In genomic region chr17:43554516-43555403, GRCm38 (mm10) we compare ENCODE assay signal across 13 mouse cellular contexts. TPM values are rescaled to one million over a fixed set of nuclear protein-coding genes. Genes with fewer than 3 reads are reported as not detected.
DNase-seq lines count a peak whose midpoint lies in the region; ATAC-seq and TF ChIP-seq lines count a peak whose summit lies in the region.
"Had no signal": no experiment of that assay in that cellular context is flagged by ENCODE, and none has a peak within 500 bp of the region (broad histone marks: within the 10 kb centered on the region; RNA-seq: fewer than 3 reads in every experiment).

No protein-coding gene starts in this region.

- H3K36me3 ChIP-seq in limb, embryonic 14.5 days (ENCODE audit: control insufficient read depth, insufficient read depth, low read length), result no peaks in the 10 kb centered on the region
- no peaks in the 10 kb centered on the region for H3K36me3 ChIP-seq in limb, embryonic 10.5 days
- no peaks in the 10 kb centered on the region for H3K36me3 ChIP-seq in intestine, embryonic 14.5 days (ENCODE audit: control insufficient read depth, insufficient read depth, low read length)
- H3K36me3 ChIP-seq: limb, embryonic 12.5 days had no signal

- H3K9me3 ChIP-seq in limb, embryonic 14.5 days (ENCODE audit: control insufficient read depth, low read length), result no peaks in the 10 kb centered on the region
- no peaks in the 10 kb centered on the region for H3K9me3 ChIP-seq in limb, embryonic 10.5 days (replicated peaks)
- no peaks in the 10 kb centered on the region for H3K9me3 ChIP-seq in intestine, embryonic 14.5 days (ENCODE audit: control insufficient read depth, low read length)
- H3K9me3 ChIP-seq: limb, embryonic 12.5 days had no signal

- 54% methylated on average over 12 of the region's 12 CpGs for WGBS in limb, embryonic 14.5 days
- 60% methylated on average over 12 of the region's 12 CpGs for WGBS in limb, embryonic 10.5 days
- WGBS in intestine, embryonic 14.5 days, result 40% methylated on average over 12 of the region's 12 CpGs

- H3K4me3 ChIP-seq in limb, embryonic 14.5 days (replicated peaks; ENCODE audit: low read length), result no peak overlapping the region
- no peak overlapping the region for H3K4me3 ChIP-seq in limb, embryonic 10.5 days
- H3K4me3 ChIP-seq in intestine, embryonic 14.5 days (ENCODE audit: low read depth, low read length), result no peak overlapping the region
- H3K4me3 ChIP-seq: limb, embryonic 12.5 days; myocyte had no signal

- no peak for TF ChIP-seq POLR2A in limb, embryonic 14.5 days (IDR thresholded peaks at IDR 0.05; ENCODE audit: borderline replicate concordance, extremely low read depth, insufficient read depth, insufficient read length)

- no peak overlapping the region for H3K4me2 ChIP-seq in limb, embryonic 14.5 days (replicated peaks; ENCODE audit: low read depth, low read length, severe bottlenecking)
- H3K4me2 ChIP-seq in intestine, embryonic 14.5 days (ENCODE audit: low read length), result no peak overlapping the region
- H3K4me2 ChIP-seq: limb, embryonic 12.5 days had no signal

- peak; percentile 70 for DNase-seq in limb, embryonic 14.5 days (ENCODE audit: low spot score)
- no peak for DNase-seq in limb, embryonic 10.5 days (ENCODE audit: low spot score)
- DNase-seq in fat pad, adult 2 months (ENCODE audit: extremely low read depth, low read depth, low spot score), result peak; percentile 3
- DNase-seq in intestine, embryonic 14.5 days (ENCODE audit: low spot score), result no peak
- no peak for DNase-seq in right cerebral cortex, adult 18-20 months
- DNase-seq in right cerebral cortex, postnatal 25 days, result no peak
- no peak for DNase-seq in lung, adult 18-20 months
- DNase-seq: cerebellum, adult 18-20 months; kidney, adult 11 months; lung, postnatal 36 days had no signal

- ATAC-seq in limb, embryonic 14.5 days (ENCODE audit: low FRiP score, low read depth), result no peak
- ATAC-seq in intestine, embryonic 14.5 days (replicated peaks; ENCODE audit: low FRiP score, low TSS enrichment, low read depth), result peak; percentile 38; the same call in 1 of the 2 replicates
- ATAC-seq: forebrain, embryonic 14.5 days had no signal

- no peak overlapping the region for H3K9ac ChIP-seq in limb, embryonic 14.5 days (ENCODE audit: low read depth, low read length, severe bottlenecking)
- H3K9ac ChIP-seq in intestine, embryonic 14.5 days (ENCODE audit: low read length), result no peak overlapping the region
- H3K9ac ChIP-seq: limb, embryonic 12.5 days had no signal

- no peak overlapping the region for H3K27ac ChIP-seq in limb, embryonic 14.5 days (replicated peaks; ENCODE audit: low read depth, low read length)
- H3K27ac ChIP-seq in limb, embryonic 10.5 days, result no peak overlapping the region
- H3K27ac ChIP-seq in intestine, embryonic 14.5 days (ENCODE audit: low read depth), result no peak overlapping the region
- H3K27ac ChIP-seq: limb, embryonic 12.5 days had no signal

- H3K27me3 ChIP-seq in limb, embryonic 14.5 days (ENCODE audit: control insufficient read depth, insufficient read depth, low read length), result no peaks in the 10 kb centered on the region
- no peaks in the 10 kb centered on the region for H3K27me3 ChIP-seq in limb, embryonic 10.5 days (ENCODE audit: low read depth, poor library complexity, severe bottlenecking)
- no peaks in the 10 kb centered on the region for H3K27me3 ChIP-seq in intestine, embryonic 14.5 days (replicated peaks; ENCODE audit: control insufficient read depth, insufficient read depth, low read length)
- H3K27me3 ChIP-seq: limb, embryonic 12.5 days had no signal

- H3K4me1 ChIP-seq in limb, embryonic 14.5 days (ENCODE audit: control insufficient read depth, insufficient read depth, low read length), result no peaks in the 10 kb centered on the region
- H3K4me1 ChIP-seq in limb, embryonic 10.5 days, result peaks cover 4% of the 10 kb centered on the region; the same call in 1 of the 2 replicates
- H3K4me1 ChIP-seq in intestine, embryonic 14.5 days (replicated peaks; ENCODE audit: control insufficient read depth, insufficient read depth, low read length), result peaks cover 8% of the 10 kb centered on the region; the same call in 1 of the 2 replicates
- H3K4me1 ChIP-seq: limb, embryonic 12.5 days had no signal

RNA-seq across cellular contexts. Expression of gene Ankrd66, which starts 11.3 kb away (rescaled TPM):
- polyA plus RNA-seq in limb, embryonic 14.5 days (2012; rRNA removed), result 0.14 and 0.18 TPM in 2 replicates
- 0.14 TPM in 1 of 2 replicates, not detected in the other for polyA plus RNA-seq in limb, embryonic 14.5 days (2014; fragmentation: Nextera tagmentation; extraction: Ambion mirVana)
- 0.18 TPM in 1 of 2 replicates, not detected in the other for polyA plus RNA-seq in limb, embryonic 10.5 days (2016; fragmentation: Nextera tagmentation; extraction: Ambion mirVana)
- polyA plus RNA-seq in intestine, embryonic 14.5 days (2014; fragmentation: Nextera tagmentation; extraction: Ambion mirVana), result 0.23 TPM in 1 of 2 replicates, not detected in the other
- polyA plus RNA-seq: limb, embryonic 12.5 days had no signal

RNA-seq across cellular contexts. Expression of gene Pla2g7, which starts 13.1 kb away (rescaled TPM):
- 4.2 and 5.5 TPM in 2 replicates for polyA plus RNA-seq in limb, embryonic 14.5 days (2012; rRNA removed)
- polyA plus RNA-seq in limb, embryonic 14.5 days (2014; fragmentation: Nextera tagmentation; extraction: Ambion mirVana), result 9.3 and 11.3 TPM in 2 replicates
- polyA plus RNA-seq in limb, embryonic 10.5 days (2016; fragmentation: Nextera tagmentation; extraction: Ambion mirVana), result 1.0 and 2.2 TPM in 2 replicates
- 9.1 and 9.5 TPM in 2 replicates for polyA plus RNA-seq in intestine, embryonic 14.5 days (2014; fragmentation: Nextera tagmentation; extraction: Ambion mirVana)

RNA-seq across cellular contexts. Expression of gene Mep1a, which starts 52.1 kb away (rescaled TPM):
- polyA plus RNA-seq in limb, embryonic 14.5 days (2012; rRNA removed), result 0.13 and 0.21 TPM in 2 replicates
- 0.08 TPM in 1 of 2 replicates, not detected in the other for polyA plus RNA-seq in limb, embryonic 14.5 days (2014; fragmentation: Nextera tagmentation; extraction: Ambion mirVana)
- not detected in 2 replicates for polyA plus RNA-seq in limb, embryonic 10.5 days (2016; fragmentation: Nextera tagmentation; extraction: Ambion mirVana)
- polyA plus RNA-seq in intestine, embryonic 14.5 days (2014; fragmentation: Nextera tagmentation; extraction: Ambion mirVana), result 19.4 and 20.6 TPM in 2 replicates
- polyA plus RNA-seq: forebrain, embryonic 14.5 days; limb, embryonic 12.5 days; myocyte had no signal

Comparison
In these comparisons a context has a peak if more than half of its experiments do, and no peak if none do; other contexts are left out.
1. DNase-seq: peak in limb, embryonic 14.5 days (single experiment) and fat pad, adult 2 months (single experiment); none in limb, embryonic 10.5 days (single experiment), intestine, embryonic 14.5 days (single experiment), right cerebral cortex, adult 18-20 months (single experiment), right cerebral cortex, postnatal 25 days (single experiment) and lung, adult 18-20 months (0 of 2).
2. RNA of gene Mep1a, which starts 52.1 kb away (polyA plus RNA-seq): 19.4 to 20.6 TPM in intestine, embryonic 14.5 days; 0.08 to 0.21 TPM in limb, embryonic 14.5 days and not detected in limb, embryonic 10.5 days; every median in the first group is over 10 times any median in the second.